Mouse (Mus musculus): ENCODE data around the gene Nkx2-5. TPM values are rescaled to one million over a fixed set of nuclear protein-coding genes. Genes with fewer than 3 reads are reported as not detected.
A peak's percentile ranks its signal among the peaks of the same experiment; 100 is the strongest.

Nkx2-5 gene
- polyA plus RNA-seq, 1 experiment, result not detected

DNA sequence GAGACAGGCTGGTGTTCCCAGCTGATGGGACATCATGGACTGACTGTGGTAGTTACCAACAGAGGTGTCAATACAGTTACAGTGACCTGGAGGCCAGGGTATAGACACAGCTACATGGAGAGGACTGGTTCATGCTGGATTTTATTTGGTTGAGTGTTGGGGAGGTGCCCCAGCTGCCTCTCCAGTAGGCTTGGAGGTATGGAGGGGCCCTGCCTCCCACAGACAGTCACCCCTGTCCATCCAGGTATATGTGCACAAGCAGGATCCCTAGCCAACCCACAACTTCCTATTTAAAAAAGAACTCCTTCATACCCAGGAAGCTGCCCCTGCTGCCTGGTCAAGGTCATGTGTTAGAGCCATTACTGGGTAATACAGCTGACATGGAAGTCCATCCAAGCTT, 27.0 kb downstream of the Nkx2-5 start:
- Histone ChIP-seq H3K4me1 (ENCODE audit: control insufficient read depth, insufficient read depth, low read length) (peaks cover 12% of the 10 kb centered on the region), H3K4me3 (ENCODE audit: insufficient read depth, low read length) (no peak overlapping the region), H3K27ac (ENCODE audit: insufficient read depth, low read depth, low read length) (no peak overlapping the region)
- no peak for TF ChIP-seq CTCF (IDR thresholded peaks at IDR 0.05; ENCODE audit: low read depth, low read length)
- TF ChIP-seq POLR2A (IDR thresholded peaks at IDR 0.05; ENCODE audit: borderline replicate concordance, low read depth, low read length), result no peak

- no peak for TF ChIP-seq POLR2A (IDR thresholded peaks at IDR 0.05; ENCODE audit: borderline replicate concordance, low read depth, low read length)
- TF ChIP-seq CTCF (IDR thresholded peaks at IDR 0.05; ENCODE audit: low read depth, low read length), result no peak
- no peak overlapping the region for H3K4me3 ChIP-seq (ENCODE audit: insufficient read depth, low read length)
- H3K27ac ChIP-seq (ENCODE audit: insufficient read depth, low read depth, low read length), result no peak overlapping the region
- H3K4me1 ChIP-seq (ENCODE audit: control insufficient read depth, insufficient read depth, low read length), result peaks cover 12% of the 10 kb centered on the region
Measured at GRCm38 (mm10) chr17:26816810-26817209, 28.0 kb downstream of the Nkx2-5 start.

GRCm38 (mm10) chr17:26813497-26813896, 31.3 kb downstream of the Nkx2-5 start:
- Histone ChIP-seq H3K4me3 (ENCODE audit: insufficient read depth, low read length) (no peak overlapping the region), H3K4me1 (ENCODE audit: control insufficient read depth, insufficient read depth, low read length) (peaks cover 12% of the 10 kb centered on the region), H3K27ac (ENCODE audit: insufficient read depth, low read depth, low read length) (no peak overlapping the region)
- TF ChIP-seq POLR2A (IDR thresholded peaks at IDR 0.05; ENCODE audit: borderline replicate concordance, low read depth, low read length) (no peak), CTCF (IDR thresholded peaks at IDR 0.05; ENCODE audit: low read depth, low read length) (no peak)

GRCm38 (mm10) chr17:26812607-26813006, 32.2 kb downstream of the Nkx2-5 start:
- no peak overlapping the region for H3K4me3 ChIP-seq (ENCODE audit: insufficient read depth, low read length)
- peaks cover 5% of the 10 kb centered on the region; the same call in 1 of the 2 replicates for H3K4me1 ChIP-seq (ENCODE audit: control insufficient read depth, insufficient read depth, low read length)
- no peak overlapping the region for H3K27ac ChIP-seq (ENCODE audit: insufficient read depth, low read depth, low read length)
- TF ChIP-seq POLR2A (IDR thresholded peaks at IDR 0.05; ENCODE audit: borderline replicate concordance, low read depth, low read length), result no peak
- TF ChIP-seq CTCF (IDR thresholded peaks at IDR 0.05; ENCODE audit: low read depth, low read length), result no peak

DNA sequence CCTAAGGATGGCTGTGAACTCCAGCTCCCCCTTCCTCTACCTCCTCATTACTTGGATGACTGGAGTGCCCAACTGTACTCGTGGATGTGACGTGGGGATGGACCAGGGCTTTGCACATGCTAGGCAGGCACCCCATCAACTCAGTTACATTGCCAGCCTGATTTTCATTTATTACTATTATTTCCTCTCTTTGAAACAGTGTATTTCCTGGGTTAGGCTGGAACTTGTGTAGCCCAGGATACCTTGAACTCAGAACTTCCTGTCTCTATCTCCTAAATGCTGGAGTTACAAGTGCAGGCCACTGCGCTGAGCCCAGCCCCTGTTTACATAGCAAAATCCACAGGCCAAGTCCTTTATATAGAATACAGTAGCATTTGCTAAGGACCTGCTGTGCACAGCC, 41.9 kb downstream of the Nkx2-5 start:
- Histone ChIP-seq H3K4me3 (ENCODE audit: insufficient read depth, low read length) (no peak overlapping the region), H3K27ac (ENCODE audit: insufficient read depth, low read depth, low read length) (no peak overlapping the region), H3K4me1 (ENCODE audit: control insufficient read depth, insufficient read depth, low read length) (no peaks in the 10 kb centered on the region)
- no peak for TF ChIP-seq POLR2A (IDR thresholded peaks at IDR 0.05; ENCODE audit: borderline replicate concordance, low read depth, low read length)
- TF ChIP-seq CTCF (IDR thresholded peaks at IDR 0.05; ENCODE audit: low read depth, low read length), result no peak

GRCm38 (mm10) chr17:26797379-26798128, 47.3 kb downstream of the Nkx2-5 start:
- TF ChIP-seq CTCF (IDR thresholded peaks at IDR 0.05; ENCODE audit: low read depth, low read length) (no peak), POLR2A (IDR thresholded peaks at IDR 0.05; ENCODE audit: borderline replicate concordance, low read depth, low read length) (no peak)
- Histone ChIP-seq H3K4me1 (ENCODE audit: control insufficient read depth, insufficient read depth, low read length) (peaks cover 8% of the 10 kb centered on the region), H3K4me3 (ENCODE audit: insufficient read depth, low read length) (no peak overlapping the region), H3K27ac (ENCODE audit: insufficient read depth, low read depth, low read length) (no peak overlapping the region)

DNA sequence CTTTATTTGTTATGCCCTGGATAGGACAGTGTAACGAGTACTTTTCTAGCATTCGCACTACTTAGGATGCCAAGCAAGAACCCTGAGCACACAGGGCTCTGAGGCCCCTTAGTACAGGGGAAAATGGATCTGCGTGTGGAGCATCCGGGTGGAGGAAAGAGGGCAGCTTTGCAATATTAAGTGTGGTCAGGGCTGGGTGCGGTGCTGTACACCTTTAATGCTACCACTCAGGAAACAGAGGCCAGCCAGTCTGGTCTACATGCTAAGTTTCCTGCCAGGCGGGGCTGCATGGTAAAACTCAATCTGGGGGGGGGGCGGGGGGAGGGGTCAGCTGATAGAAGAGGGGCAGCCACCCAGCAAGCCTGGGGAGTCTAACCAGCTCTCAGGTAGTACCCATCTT, 49.4 kb downstream of the Nkx2-5 start:
- no peak for TF ChIP-seq CTCF (IDR thresholded peaks at IDR 0.05; ENCODE audit: low read depth, low read length)
- TF ChIP-seq POLR2A (IDR thresholded peaks at IDR 0.05; ENCODE audit: borderline replicate concordance, low read depth, low read length), result no peak
- no peak overlapping the region for H3K4me3 ChIP-seq (ENCODE audit: insufficient read depth, low read length)
- peaks cover 8% of the 10 kb centered on the region for H3K4me1 ChIP-seq (ENCODE audit: control insufficient read depth, insufficient read depth, low read length)
- H3K27ac ChIP-seq (ENCODE audit: insufficient read depth, low read depth, low read length), result no peak overlapping the region

DNA sequence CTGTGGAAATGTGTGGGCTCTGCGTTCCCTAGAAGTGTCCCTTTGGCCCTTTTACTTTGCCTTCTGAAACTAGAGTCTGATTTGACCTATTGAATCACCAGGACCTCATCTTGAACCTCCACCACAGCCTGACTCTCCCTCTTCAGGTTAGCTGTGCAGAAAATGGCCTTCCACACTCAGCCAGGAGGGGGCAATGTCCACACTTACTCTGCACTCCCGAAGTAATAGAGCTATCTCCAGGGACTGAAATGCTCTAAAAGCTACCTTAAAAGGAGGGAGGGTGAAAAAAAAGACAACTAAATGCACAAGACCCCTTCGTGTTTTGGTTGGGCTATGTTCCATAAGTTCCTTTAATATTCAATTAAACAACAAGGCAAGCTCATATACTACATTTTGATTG, 50.1 kb downstream of the Nkx2-5 start:
- no peak overlapping the region for H3K4me3 ChIP-seq (ENCODE audit: insufficient read depth, low read length)
- H3K27ac ChIP-seq (ENCODE audit: insufficient read depth, low read depth, low read length), result no peak overlapping the region
- TF ChIP-seq CTCF (IDR thresholded peaks at IDR 0.05; ENCODE audit: low read depth, low read length) (peak; percentile 38), POLR2A (IDR thresholded peaks at IDR 0.05; ENCODE audit: borderline replicate concordance, low read depth, low read length) (no peak)
- peaks cover 8% of the 10 kb centered on the region for H3K4me1 ChIP-seq (ENCODE audit: control insufficient read depth, insufficient read depth, low read length)

DNA sequence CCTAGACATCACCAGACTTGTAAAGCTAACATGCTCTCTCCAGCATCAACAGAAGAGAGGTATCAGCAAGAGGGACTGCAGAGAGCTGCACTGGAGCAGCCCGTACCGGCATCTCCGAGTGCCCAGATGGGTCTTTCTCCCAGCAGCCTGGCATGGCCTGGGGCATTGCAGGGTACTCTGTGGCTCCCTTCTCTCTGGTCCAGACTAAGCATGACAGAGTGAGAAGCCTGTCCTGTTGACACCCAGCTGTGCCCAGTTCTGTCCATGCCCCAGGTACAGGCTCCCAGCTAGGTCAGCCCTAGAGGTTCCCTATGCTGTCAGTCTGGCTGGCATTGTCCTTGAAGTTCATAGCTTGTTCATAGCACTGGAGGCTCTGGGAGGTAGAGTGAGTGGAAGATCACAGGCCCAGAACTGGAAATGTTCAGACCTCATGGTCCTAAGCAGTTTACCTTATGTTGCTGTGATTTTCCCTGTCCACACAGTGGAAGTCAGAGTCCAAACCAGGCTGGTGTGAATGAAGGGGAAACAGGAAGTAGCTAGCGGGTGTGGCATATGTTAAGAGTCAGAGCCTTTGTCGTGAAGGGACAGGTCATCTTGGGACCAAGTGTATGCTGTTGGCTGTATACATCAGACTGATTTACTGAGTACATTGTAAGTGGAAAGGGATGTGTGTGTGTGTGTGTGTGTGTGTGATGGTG, 51.6 kb downstream of the Nkx2-5 start:
- no peak for TF ChIP-seq POLR2A (IDR thresholded peaks at IDR 0.05; ENCODE audit: borderline replicate concordance, low read depth, low read length)
- no peak for TF ChIP-seq CTCF (IDR thresholded peaks at IDR 0.05; ENCODE audit: low read depth, low read length)
- Histone ChIP-seq H3K27ac (ENCODE audit: insufficient read depth, low read depth, low read length) (no peak overlapping the region), H3K4me1 (ENCODE audit: control insufficient read depth, insufficient read depth, low read length) (peaks cover 8% of the 10 kb centered on the region), H3K4me3 (ENCODE audit: insufficient read depth, low read length) (no peak overlapping the region)

- H3K4me3 ChIP-seq (ENCODE audit: insufficient read depth, low read length), result no peak overlapping the region
- peaks cover 8% of the 10 kb centered on the region for H3K4me1 ChIP-seq (ENCODE audit: control insufficient read depth, insufficient read depth, low read length)
- H3K27ac ChIP-seq (ENCODE audit: insufficient read depth, low read depth, low read length), result no peak overlapping the region
- TF ChIP-seq CTCF (IDR thresholded peaks at IDR 0.05; ENCODE audit: low read depth, low read length) (no peak), POLR2A (IDR thresholded peaks at IDR 0.05; ENCODE audit: borderline replicate concordance, low read depth, low read length) (no peak)
Measured at GRCm38 (mm10) chr17:26792096-26792495, 52.7 kb downstream of the Nkx2-5 start.

Measured in bone marrow macrophage, adult 2 months (primary cell).